Mouse (Mus musculus) CH12.LX (cell line): Measurements from ENCODE around the gene Cdh23.

Source experiments
- EP300 ChIP-seq: IDR thresholded peaks from 2 replicates; pipeline ENCODE4 v1.6.1; 2011; ENCODE audit warnings: low read length, improper control_type of control experiment
- NELFE ChIP-seq: IDR thresholded peaks from 2 replicates; pipeline ENCODE4 v1.6.1; 2011; ENCODE audit warnings: low read depth, low read length, improper control_type of control experiment
- POLR2AphosphoS2 ChIP-seq: IDR thresholded peaks from 2 replicates; pipeline ENCODE4 v1.6.1; 2011; ENCODE audit warnings: low read depth, low read length, improper control_type of control experiment
- RCOR1 ChIP-seq: conservative IDR thresholded peaks from 2 replicates; pipeline ENCODE4 v1.6.1; 2012; ENCODE audit warnings: low read depth, mild to moderate bottlenecking, inconsistent platforms, low read length, improper control_type of control experiment
- TBP ChIP-seq: conservative IDR thresholded peaks from 2 replicates; pipeline ENCODE4 v1.6.1; 2011; ENCODE audit warnings: low read depth, low read length, improper control_type of control experiment
- ZMIZ1 ChIP-seq: IDR thresholded peaks from 2 replicates; pipeline ENCODE4 v1.6.1; 2012; ENCODE audit warnings: low read depth, mild to moderate bottlenecking, inconsistent platforms, low read length, improper control_type of control experiment

GRCm38 (mm10) chr10:60455193-60455592, 241.1 kb downstream of the Cdh23 start:
- TF ChIP-seq NELFE = no peak
- TF ChIP-seq TBP = no peak
- TF ChIP-seq ZMIZ1 = no peak
- no peak for TF ChIP-seq POLR2AphosphoS2
- TF ChIP-seq RCOR1 = no peak
- TF ChIP-seq EP300 = no peak
